Mouse (Mus musculus): ENCODE measurements at regions not wholly inside any gene's neighbourhood (a gene's known extent, or its start where the extent isn't known, plus 50 kb on each side); places are given as distances from the start of the nearest gene placed in this dataset.

GRCm38 (mm10) chr16:5538836-5539510, 283.2 kb upstream of the Eef2kmt start:
- DNase-seq (ENCODE audit: extremely low spot score): no peak

DNA sequence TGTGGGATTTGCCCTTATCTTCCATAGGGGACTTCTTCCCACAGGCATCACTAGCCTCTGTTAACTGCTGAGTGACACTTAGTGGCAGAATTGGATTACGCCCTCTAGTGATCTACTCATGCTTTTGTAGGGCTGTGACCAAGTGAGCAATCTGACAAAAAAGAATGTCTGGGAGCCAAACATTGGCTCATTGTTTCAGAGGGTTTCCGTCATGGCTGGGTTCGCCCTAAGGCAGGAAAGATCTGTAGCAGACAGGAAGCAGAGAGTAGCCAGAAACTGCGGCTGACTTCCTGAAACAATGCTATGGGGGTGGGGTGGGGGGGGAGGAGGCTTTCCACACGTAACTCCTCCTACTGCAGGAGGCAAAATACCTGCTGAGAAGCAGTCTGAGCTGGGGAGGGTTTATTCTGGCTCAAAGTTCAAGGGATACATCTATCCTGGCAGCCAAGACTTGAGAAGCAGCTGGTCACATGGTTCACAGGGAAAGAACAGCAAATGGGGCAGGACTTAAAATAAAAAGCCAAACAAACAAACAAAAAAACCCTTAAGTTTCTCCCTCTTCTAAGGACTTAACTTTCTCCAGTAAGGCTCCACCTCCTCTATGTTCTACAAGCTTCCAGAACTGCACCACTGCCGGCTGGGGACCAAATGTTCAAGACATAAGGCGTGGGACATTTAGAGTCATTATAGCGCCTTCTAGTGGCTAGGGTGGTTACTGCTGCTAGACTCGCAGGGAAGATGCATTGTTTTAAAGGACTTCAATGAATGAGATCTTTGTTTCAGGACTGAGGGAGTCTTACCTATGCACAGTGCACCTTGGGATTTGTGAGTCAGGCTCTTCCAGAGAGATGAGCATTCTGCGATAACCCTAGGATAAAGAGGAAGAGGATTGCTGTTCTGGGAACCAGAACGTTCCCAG, 281.8 kb upstream of the Eef2kmt start:
- peak; percentile 36 for DNase-seq (ENCODE audit: extremely low spot score)

DNA sequence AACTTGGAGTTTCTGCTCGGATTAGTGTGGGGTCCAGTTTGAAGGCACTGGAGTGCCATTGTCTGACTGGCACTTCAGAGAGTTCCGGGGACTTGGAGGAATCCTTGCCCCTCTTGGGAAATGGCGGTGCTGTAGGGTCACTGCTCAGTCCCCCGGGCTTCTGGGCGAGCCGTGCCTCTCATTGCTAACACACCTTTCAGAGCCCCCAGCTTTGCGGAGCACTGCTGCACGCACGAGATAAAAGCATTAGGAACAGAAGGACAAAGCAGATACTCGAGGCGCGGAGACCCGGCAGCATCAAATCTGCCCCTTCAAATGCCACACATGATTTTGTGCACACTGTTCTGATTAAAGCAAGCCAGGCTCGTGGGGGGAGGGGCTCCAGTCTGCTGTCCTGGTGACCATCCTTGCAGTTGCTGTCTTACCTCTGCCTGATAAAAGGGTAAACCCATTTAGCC, 280.8 kb upstream of the Eef2kmt start:
- DNase-seq (ENCODE audit: extremely low spot score): peak; percentile 20

DNA sequence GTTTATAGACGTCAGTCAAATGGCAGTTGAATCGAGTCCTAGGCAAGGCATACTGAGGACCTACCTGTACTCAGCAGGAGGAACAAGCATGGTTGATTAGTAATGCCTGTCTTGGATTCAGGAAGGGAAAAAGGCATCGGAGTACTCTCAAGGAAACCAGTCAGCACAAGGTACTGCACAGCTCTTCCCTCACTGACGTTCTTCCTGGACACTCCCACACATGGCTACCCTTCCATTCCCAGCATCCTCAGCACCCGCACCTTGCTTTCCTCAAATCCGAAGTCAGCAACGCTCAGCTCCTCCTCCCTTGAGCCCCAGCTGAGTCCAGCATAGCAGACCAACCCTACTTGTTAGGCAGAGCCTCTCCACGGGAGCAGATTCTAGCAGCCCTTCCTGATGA, 279.6 kb upstream of the Eef2kmt start:
- no peak for DNase-seq (ENCODE audit: extremely low spot score)

- no peak for DNase-seq (ENCODE audit: extremely low spot score)
These were observed 279.1 kb upstream of the Eef2kmt start for GRCm38 (mm10) chr16:5534862-5535261.

DNA sequence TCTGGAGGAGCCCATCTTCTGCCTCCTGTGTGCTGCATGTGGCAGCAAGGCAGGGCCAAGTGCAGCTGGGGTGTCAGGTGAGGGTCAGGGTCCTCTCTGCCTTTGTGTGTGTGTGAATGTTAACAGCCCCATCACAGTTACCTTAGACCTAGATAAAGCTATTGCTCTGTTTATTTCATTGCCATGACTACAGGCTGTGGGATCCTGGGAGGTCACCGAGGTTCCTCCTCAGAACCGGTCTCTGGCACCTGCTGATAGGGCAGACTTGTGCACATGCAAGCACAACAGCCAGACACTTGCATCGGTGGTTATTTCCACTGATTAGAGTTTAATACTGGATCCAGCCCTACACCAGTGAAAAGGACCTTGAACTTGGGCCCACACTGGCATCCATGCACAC, 278.6 kb upstream of the Eef2kmt start:
- no peak for DNase-seq (ENCODE audit: extremely low spot score)

- no peak for DNase-seq (ENCODE audit: extremely low spot score)
These were observed 276.5 kb upstream of the Eef2kmt start for GRCm38 (mm10) chr16:5532281-5532680.

GRCm38 (mm10) chr16:5529823-5530222, 274.0 kb upstream of the Eef2kmt start:
- DNase-seq (ENCODE audit: extremely low spot score): no peak

DNA sequence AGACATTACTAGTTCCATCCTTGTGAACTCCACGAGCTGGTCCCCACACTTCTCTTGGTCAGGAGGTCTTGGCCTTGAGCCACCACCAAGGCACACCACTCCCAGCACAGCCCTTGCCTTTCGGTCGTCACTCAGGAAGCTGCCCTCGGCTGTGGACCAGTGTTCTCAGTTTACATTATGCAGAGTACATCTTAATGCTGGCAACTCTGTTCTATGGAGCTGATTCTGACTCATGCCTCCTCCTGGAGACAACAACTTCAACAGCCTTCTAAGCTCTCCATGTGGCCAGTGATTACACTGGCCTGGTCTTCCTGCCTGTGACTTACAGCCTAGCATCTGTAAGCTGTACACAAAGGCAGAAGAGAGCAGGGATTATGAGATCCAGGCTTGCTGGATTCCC, 272.2 kb upstream of the Eef2kmt start:
- DNase-seq (ENCODE audit: extremely low spot score): no peak

- no peak for DNase-seq (ENCODE audit: extremely low spot score)
These were observed 268.6 kb upstream of the Eef2kmt start for GRCm38 (mm10) chr16:5524375-5524774.

- no peak for DNase-seq (ENCODE audit: extremely low spot score)
These were observed 267.7 kb upstream of the Eef2kmt start for GRCm38 (mm10) chr16:5523402-5524021.

- no peak for DNase-seq (ENCODE audit: extremely low spot score)
These were observed 262.0 kb upstream of the Eef2kmt start for GRCm38 (mm10) chr16:5517746-5518145.

- DNase-seq (ENCODE audit: extremely low spot score): no peak
These were observed 260.1 kb upstream of the Eef2kmt start for GRCm38 (mm10) chr16:5515867-5516266.

GRCm38 (mm10) chr16:5507261-5507660, 251.5 kb upstream of the Eef2kmt start:
- DNase-seq (ENCODE audit: extremely low spot score): no peak

GRCm38 (mm10) chr16:5501961-5502360, 246.2 kb upstream of the Eef2kmt start:
- DNase-seq (ENCODE audit: extremely low spot score): no peak

- DNase-seq (ENCODE audit: extremely low spot score): no peak
These were observed 240.4 kb upstream of the Eef2kmt start for GRCm38 (mm10) chr16:5496051-5496685.

DNA sequence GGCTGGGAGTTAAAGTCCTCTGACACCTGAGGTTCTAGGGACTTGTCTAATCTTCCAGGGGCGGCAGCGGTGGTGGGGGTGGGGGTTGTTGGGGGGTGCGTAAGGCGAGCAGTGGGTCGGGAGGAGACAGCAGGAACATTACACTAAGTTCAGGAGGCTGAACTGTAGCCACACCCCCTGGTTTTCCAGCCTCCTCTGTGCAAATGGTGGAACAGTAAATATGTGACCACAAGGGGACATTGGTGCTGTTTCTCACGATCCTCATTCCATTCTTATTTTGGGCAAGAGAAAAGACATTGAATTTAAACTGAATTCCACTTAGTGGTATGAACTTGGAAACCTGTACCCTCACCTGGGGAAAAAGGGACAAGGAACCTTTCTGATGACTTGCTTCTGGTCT, 237.6 kb upstream of the Eef2kmt start:
- no peak for DNase-seq (ENCODE audit: extremely low spot score)

- no peak for DNase-seq (ENCODE audit: extremely low spot score)
These were observed 231.5 kb upstream of the Eef2kmt start for GRCm38 (mm10) chr16:5487259-5487658.

DNA sequence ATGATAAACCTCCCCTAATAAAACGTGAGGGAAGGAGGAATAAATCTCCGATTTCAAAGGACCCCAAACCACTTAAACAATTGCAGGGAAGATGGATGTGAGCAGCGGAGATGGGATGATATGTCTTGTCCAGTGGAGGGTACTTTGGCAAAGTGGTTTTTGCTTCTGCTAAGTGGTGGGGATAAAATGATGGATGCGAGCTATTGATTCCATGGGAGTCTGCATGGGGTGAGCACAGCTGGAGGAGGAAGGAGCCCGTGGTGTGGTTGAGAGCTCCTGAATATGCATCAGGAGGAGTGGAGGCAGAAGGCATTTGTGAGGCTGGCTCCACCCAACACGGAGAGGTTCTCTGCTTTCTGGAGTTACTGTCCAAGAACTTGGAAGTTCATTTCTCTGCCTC, 227.6 kb upstream of the Eef2kmt start:
- no peak for DNase-seq (ENCODE audit: extremely low spot score)

DNA sequence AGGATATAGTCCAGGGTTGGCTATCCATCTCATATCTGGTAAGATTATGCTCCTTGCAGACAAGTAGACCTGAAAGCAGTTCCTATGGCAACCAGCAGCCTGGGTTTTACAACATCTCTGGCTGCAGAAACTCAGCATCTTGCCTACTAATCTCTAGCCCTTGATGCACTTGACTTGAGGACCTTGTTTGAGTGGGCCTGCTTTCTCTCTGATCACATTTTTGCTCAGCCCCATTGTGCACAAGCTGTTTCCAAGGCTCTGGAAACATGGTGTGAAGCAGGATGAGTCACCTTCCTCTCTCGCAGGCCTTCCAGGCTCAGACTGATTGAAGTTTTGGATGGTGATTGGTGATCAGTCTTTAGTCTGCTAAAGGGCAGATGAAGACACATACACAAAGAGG, 224.4 kb upstream of the Eef2kmt start:
- DNase-seq (ENCODE audit: extremely low spot score): no peak

- DNase-seq (ENCODE audit: extremely low spot score): no peak
These were observed 223.2 kb upstream of the Eef2kmt start for GRCm38 (mm10) chr16:5478970-5479369.

GRCm38 (mm10) chr16:5471321-5471720, 215.5 kb upstream of the Eef2kmt start:
- DNase-seq (ENCODE audit: extremely low spot score): peak; percentile 42
